Mouse (Mus musculus) embryonic facial prominence, embryonic 15.5 days (tissue): Measurements from ENCODE around the gene Ap1s1. TPM values are rescaled to one million over a fixed set of nuclear protein-coding genes. Genes with fewer than 3 reads are reported as not detected.
A peak's percentile ranks its signal among the peaks of the same experiment; 100 is the strongest.

Source experiments
- ATAC-seq: fragments of 200-750 bp; cut with Nextera tagmentation; 2 replicates; pipeline ENCODE4 v1.8.0; 2017; ENCODE audit warnings: low read depth, moderate TSS enrichment; ENCODE audit not compliant: insufficient number of reproducible peaks, low FRiP score, low TSS enrichment
- H3K27ac ChIP-seq: fragments of 300-500 bp; sonication (generic); replicated peaks from 2 replicates; pipeline ENCODE4 v1.5.1; 2015; ENCODE audit warnings: mild to moderate bottlenecking, inconsistent platforms
- H3K27me3 ChIP-seq: fragments of 300-500 bp; sonication (generic); 2 replicates; pipeline ENCODE4 v1.6.1; 2015; ENCODE audit warnings: inconsistent platforms
- H3K36me3 ChIP-seq: fragments of 300-500 bp; sonication (generic); 2 replicates; pipeline ENCODE4 v1.6.1; 2015; ENCODE audit warnings: mild to moderate bottlenecking, inconsistent platforms
- H3K4me1 ChIP-seq: fragments of 300-500 bp; sonication (generic); 2 replicates; pipeline ENCODE4 v1.6.1; 2015; ENCODE audit warnings: inconsistent platforms
- H3K4me2 ChIP-seq: fragments of 300-500 bp; sonication (generic); replicated peaks from 2 replicates; pipeline ENCODE4 v1.6.1; 2015; ENCODE audit warnings: mild to moderate bottlenecking, inconsistent platforms
- H3K4me3 ChIP-seq: fragments of 300-500 bp; sonication (generic); replicated peaks from 2 replicates; pipeline ENCODE4 v1.5.1; 2015; ENCODE audit warnings: mild to moderate bottlenecking, inconsistent platforms
- H3K9ac ChIP-seq: fragments of 300-500 bp; sonication (generic); 2 replicates; pipeline ENCODE4 v1.6.1; 2015; ENCODE audit warnings: inconsistent platforms
- H3K9me3 ChIP-seq: fragments of 300-500 bp; sonication (generic); replicated peaks from 2 replicates; pipeline ENCODE4 v1.6.1; 2016; ENCODE audit warnings: inconsistent platforms
- WGBS: fragments of 180-500 bp; shearing (Covaris S2); methylation state at CpG from one replicate; pipeline ENCODE4 v1.1.7; 2015; 5-methylcytosine and 5-hydroxymethylcytosine counted together
- polyA plus RNA-seq: library from polyadenylated mRNA; unstranded; fragments of >200 nt; fragmentation: Nextera tagmentation; extraction: Ambion mirVana; gene quantifications from 2 replicates; pipeline ENCODE4 v1.2.1, GENCODE M21; 2015

The Ap1s1 gene
- polyA plus RNA-seq, 1 experiment from 2014 or later: 165 TPM

DNA sequence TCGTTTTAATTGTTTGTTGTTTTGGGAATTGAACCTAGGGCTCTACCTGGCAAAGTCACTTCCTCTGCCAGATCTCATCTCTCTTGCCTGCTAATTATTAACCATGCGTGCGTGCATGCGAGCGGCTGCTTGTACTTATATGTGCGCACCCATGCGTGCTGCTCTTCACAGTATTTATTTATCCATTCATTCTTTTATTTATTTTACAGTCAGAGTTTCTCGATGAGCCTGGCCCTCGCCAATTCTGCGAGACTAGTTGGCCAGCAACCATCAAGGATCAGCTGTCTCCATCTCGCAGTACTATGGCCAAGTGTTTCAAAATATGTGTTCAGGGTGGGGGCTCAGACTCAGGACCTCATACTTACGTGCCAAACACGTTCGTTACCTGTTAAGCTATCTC lies 32.1 kb upstream of the Ap1s1 start:
- ATAC-seq: no peak
- H3K4me3 ChIP-seq: no peak overlapping the region
- no peak overlapping the region for H3K27ac ChIP-seq
- no peaks in the 10 kb centered on the region for H3K36me3 ChIP-seq
- H3K9me3 ChIP-seq: no peaks in the 10 kb centered on the region
- no peak overlapping the region for H3K4me2 ChIP-seq
- no peak overlapping the region for H3K9ac ChIP-seq
- 77% methylated on average over 14 of the region's 14 CpGs for WGBS
- peaks cover 17% of the 10 kb centered on the region for H3K4me1 ChIP-seq
- no peaks in the 10 kb centered on the region for H3K27me3 ChIP-seq

GRCm38 (mm10) chr5:137077187-137077586 lies 31.3 kb upstream of the Ap1s1 start:
- no peaks in the 10 kb centered on the region for H3K9me3 ChIP-seq
- H3K4me1 ChIP-seq: peaks cover 25% of the 10 kb centered on the region
- no peak overlapping the region for H3K9ac ChIP-seq
- no peaks in the 10 kb centered on the region for H3K27me3 ChIP-seq
- H3K4me3 ChIP-seq: no peak overlapping the region
- 81% methylated on average over 7 of the region's 7 CpGs for WGBS
- no peak overlapping the region for H3K4me2 ChIP-seq
- no peaks in the 10 kb centered on the region for H3K36me3 ChIP-seq
- H3K27ac ChIP-seq: no peak overlapping the region
- ATAC-seq: no peak

DNA sequence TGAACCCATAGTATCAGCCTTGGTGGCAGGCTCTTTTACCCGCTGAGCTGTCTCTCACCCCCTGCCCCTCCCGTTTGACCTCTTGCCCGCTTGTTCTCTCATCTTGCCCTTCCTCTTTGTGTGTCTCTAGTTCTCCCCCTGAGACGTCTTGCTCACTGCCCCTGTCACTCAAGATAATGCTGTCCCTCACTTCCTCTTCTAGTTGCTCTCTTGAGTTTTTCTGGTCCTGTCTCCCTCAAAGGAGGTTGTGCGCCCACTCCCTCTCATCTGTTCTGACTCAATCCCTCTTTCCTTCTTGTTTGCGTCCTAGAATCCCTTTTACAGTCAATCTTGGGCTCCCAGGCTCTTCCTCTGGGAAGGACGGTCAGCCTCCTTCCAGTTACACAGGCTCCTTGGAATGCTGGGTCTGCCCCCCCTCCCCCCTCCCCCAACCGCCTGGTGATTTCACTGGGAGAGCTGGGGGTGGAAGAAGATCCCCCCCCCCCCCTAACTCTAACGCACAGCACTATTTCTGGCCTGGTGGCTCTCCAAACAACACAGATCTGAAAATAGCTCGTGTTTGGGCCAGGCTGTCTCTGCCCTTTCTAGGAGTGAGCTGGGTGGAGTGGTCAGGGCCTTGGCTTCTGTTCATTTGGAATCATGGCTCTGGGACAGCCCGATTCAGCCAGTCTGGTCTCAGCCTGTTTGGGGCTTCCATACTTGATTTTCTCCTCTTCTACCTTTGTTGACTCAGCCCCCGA lies 30.4 kb upstream of the Ap1s1 start:
- 36% methylated on average over 12 of the region's 12 CpGs for WGBS
- Histone ChIP-seq H3K36me3 (no peaks in the 10 kb centered on the region), H3K9me3 (no peaks in the 10 kb centered on the region), H3K27me3 (no peaks in the 10 kb centered on the region), H3K4me2 (no peak overlapping the region), H3K4me1 (peaks cover 33% of the 10 kb centered on the region), H3K4me3 (no peak overlapping the region), H3K27ac (peak overlapping the region; percentile 51), H3K9ac (no peak overlapping the region)
- ATAC-seq: no peak

GRCm38 (mm10) chr5:137075726-137076125 lies 29.8 kb upstream of the Ap1s1 start:
- H3K36me3 ChIP-seq: no peaks in the 10 kb centered on the region
- no peaks in the 10 kb centered on the region for H3K27me3 ChIP-seq
- H3K4me2 ChIP-seq: no peak overlapping the region
- 75% methylated on average over 6 of the region's 6 CpGs for WGBS
- no peak overlapping the region for H3K4me3 ChIP-seq
- ATAC-seq: no peak
- H3K4me1 ChIP-seq: peaks cover 33% of the 10 kb centered on the region
- H3K9me3 ChIP-seq: no peaks in the 10 kb centered on the region
- no peak overlapping the region for H3K9ac ChIP-seq
- H3K27ac ChIP-seq: 0 out of 2 replicates have a peak overlapping the region, but pooled peaks have one; percentile 51

DNA sequence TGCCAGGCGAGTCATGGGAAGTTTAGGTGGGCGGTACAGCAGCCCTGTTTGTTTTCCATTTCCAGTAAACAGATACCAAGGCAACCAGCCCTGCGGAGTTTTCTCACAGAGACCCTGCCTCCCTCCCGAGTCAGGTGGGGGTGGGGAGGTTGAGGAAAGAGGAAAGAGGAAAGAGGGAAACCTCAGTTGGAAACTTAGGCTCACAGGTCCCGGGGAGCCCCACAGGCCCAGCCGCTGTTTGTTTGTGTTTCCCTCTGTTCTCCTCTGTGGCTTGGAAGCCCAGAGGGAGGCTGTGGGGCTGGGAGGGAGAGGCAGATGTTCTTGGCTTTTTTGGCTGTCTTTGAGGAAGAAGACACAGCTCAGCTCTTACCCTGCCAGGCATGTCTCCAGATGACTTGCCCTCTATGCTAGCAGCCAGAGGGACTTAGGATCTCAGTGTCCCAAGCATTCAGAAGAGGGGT lies 28.3 kb upstream of the Ap1s1 start:
- Histone ChIP-seq H3K4me2 (no peak overlapping the region), H3K4me3 (no peak overlapping the region), H3K9me3 (no peaks in the 10 kb centered on the region), H3K27ac (peak overlapping the region; percentile 31; the same call in 1 of the 2 replicates), H3K36me3 (no peaks in the 10 kb centered on the region), H3K4me1 (peaks cover 33% of the 10 kb centered on the region), H3K9ac (no peak overlapping the region), H3K27me3 (no peaks in the 10 kb centered on the region)
- 22% methylated on average over 6 of the region's 6 CpGs for WGBS
- ATAC-seq: no peak

DNA sequence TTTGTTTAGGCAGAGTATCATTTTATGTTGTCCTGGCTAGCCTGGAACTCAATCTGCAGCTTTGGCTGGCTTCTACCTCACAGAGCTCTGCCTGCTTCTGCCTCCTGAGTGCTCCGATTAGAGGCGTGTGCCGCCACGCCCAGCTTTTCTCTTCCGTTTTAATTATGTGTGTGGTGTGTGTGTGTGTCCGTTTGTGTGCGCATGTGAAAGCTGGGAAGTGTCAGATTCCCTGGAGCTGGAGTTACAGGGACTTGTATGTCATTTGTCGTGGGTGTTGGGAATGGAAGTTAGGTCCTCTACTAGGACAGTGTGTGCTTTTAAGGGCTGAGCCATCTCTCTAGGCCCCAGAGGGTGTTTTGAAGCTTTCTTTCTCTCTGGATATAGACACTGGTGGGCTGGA lies 27.2 kb upstream of the Ap1s1 start:
- Histone ChIP-seq H3K27me3 (no peaks in the 10 kb centered on the region), H3K4me1 (peaks cover 26% of the 10 kb centered on the region), H3K4me2 (no peak overlapping the region), H3K27ac (peak overlapping the region; percentile 88; the same call in 1 of the 2 replicates), H3K9ac (no peak overlapping the region), H3K36me3 (no peaks in the 10 kb centered on the region), H3K4me3 (no peak overlapping the region), H3K9me3 (no peaks in the 10 kb centered on the region)
- 90% methylated on average over 8 of the region's 8 CpGs for WGBS
- no peak for ATAC-seq

GRCm38 (mm10) chr5:137072079-137072960 lies 26.4 kb upstream of the Ap1s1 start, which contains the start of gene Serpine1:
Serpine1 (minus strand) TSS chr5:137072268.
- no peaks in the 10 kb centered on the region for H3K9me3 ChIP-seq
- peak; percentile 92 for ATAC-seq
- peak within 1 kb of the TSS; percentile 88 for H3K27ac ChIP-seq
- 12% methylated on average over 23 of the region's 23 CpGs for WGBS
- H3K4me1 ChIP-seq: peaks cover 22% of the 10 kb centered on the region
- H3K4me3 ChIP-seq: peak within 1 kb of the TSS; percentile 29
- no peaks in the 10 kb centered on the region for H3K27me3 ChIP-seq
- no peak within 1 kb of the TSS for H3K9ac ChIP-seq
- peak within 1 kb of the TSS; percentile 50 for H3K4me2 ChIP-seq
- H3K36me3 ChIP-seq: no peaks in the 10 kb centered on the region

- peak overlapping the region; percentile 50; the same call in 1 of the 2 replicates for H3K4me2 ChIP-seq
- peaks cover 22% of the 10 kb centered on the region for H3K4me1 ChIP-seq
- H3K4me3 ChIP-seq: no peak overlapping the region
- H3K36me3 ChIP-seq: no peaks in the 10 kb centered on the region
- H3K27ac ChIP-seq: no peak overlapping the region
- 87% methylated on average over 19 of the region's 19 CpGs for WGBS
- no peaks in the 10 kb centered on the region for H3K9me3 ChIP-seq
- H3K27me3 ChIP-seq: no peaks in the 10 kb centered on the region
- no peak overlapping the region for H3K9ac ChIP-seq
- no peak for ATAC-seq
Measured at GRCm38 (mm10) chr5:137070881-137071605, 25.1 kb upstream of the Ap1s1 start.

- Histone ChIP-seq H3K9me3 (no peaks in the 10 kb centered on the region), H3K27ac (no peak overlapping the region), H3K4me2 (no peak overlapping the region), H3K27me3 (no peaks in the 10 kb centered on the region), H3K36me3 (no peaks in the 10 kb centered on the region), H3K4me3 (no peak overlapping the region), H3K9ac (no peak overlapping the region), H3K4me1 (peaks cover 16% of the 10 kb centered on the region)
- 73% methylated on average over 4 of the region's 4 CpGs for WGBS
- ATAC-seq: no peak
Measured at GRCm38 (mm10) chr5:137068711-137069110, 22.8 kb upstream of the Ap1s1 start.

GRCm38 (mm10) chr5:137065923-137066322 lies 20.0 kb upstream of the Ap1s1 start:
- no peak overlapping the region for H3K9ac ChIP-seq
- 69% methylated on average over 8 of the region's 8 CpGs for whole genome bisulfite sequencing
- no peak for ATAC-seq

GRCm38 (mm10) chr5:137065454-137065853 lies 19.5 kb upstream of the Ap1s1 start:
- no peak overlapping the region for H3K9ac ChIP-seq
- H3K9me3 ChIP-seq: no peaks in the 10 kb centered on the region
- H3K4me1 ChIP-seq: no peaks in the 10 kb centered on the region
- H3K4me3 ChIP-seq: no peak overlapping the region
- H3K4me2 ChIP-seq: no peak overlapping the region
- H3K27ac ChIP-seq: no peak overlapping the region
- H3K27me3 ChIP-seq: no peaks in the 10 kb centered on the region
- 49% methylated on average over 6 of the region's 6 CpGs for WGBS
- no peak for ATAC-seq
- H3K36me3 ChIP-seq: no peaks in the 10 kb centered on the region

More at GRCm38 (mm10) chr5:137065923-137066322, 20.0 kb upstream of the Ap1s1 start:
- Histone ChIP-seq H3K27me3 (no peaks in the 10 kb centered on the region), H3K9me3 (no peaks in the 10 kb centered on the region), H3K4me2 (no peak overlapping the region), H3K27ac (no peak overlapping the region), H3K36me3 (no peaks in the 10 kb centered on the region), H3K4me1 (no peaks in the 10 kb centered on the region), H3K4me3 (no peak overlapping the region)
